Mouse (Mus musculus): ENCODE measurements around the gene Fam170b. TPM values are rescaled to one million over a fixed set of nuclear protein-coding genes. Genes with fewer than 3 reads are reported as not detected.

Fam170b gene
- not detected in 2 replicates for total RNA-seq (2015; ENCODE audit: low replicate concordance)
- not detected in 2 replicates for total RNA-seq (2017; ENCODE audit: low replicate concordance)

- ATAC-seq (replicated peaks; ENCODE audit: low FRiP score, poor library complexity, severe bottlenecking), result no peak
These were observed at the start of gene Fam170b for GRCm38 (mm10) chr14:32833847-32834246. Gene Fam170b, plus strand, starts transcription at chr14:32833962.

GRCm38 (mm10) chr14:32784130-32784747, 49.5 kb upstream of the Fam170b start:
- ATAC-seq (replicated peaks; ENCODE audit: low FRiP score, poor library complexity, severe bottlenecking), result no peak

GRCm38 (mm10) chr14:32784748-32785134, 49.0 kb upstream of the Fam170b start:
- no peak for ATAC-seq (replicated peaks; ENCODE audit: low FRiP score, poor library complexity, severe bottlenecking)

GRCm38 (mm10) chr14:32785556-32786130, 48.1 kb upstream of the Fam170b start, which contains the start of gene Tmem273:
Gene Tmem273, plus strand, starts transcription at chr14:32785963.
- no peak for ATAC-seq (replicated peaks; ENCODE audit: low FRiP score, poor library complexity, severe bottlenecking)

- no peak for ATAC-seq (replicated peaks; ENCODE audit: low FRiP score, poor library complexity, severe bottlenecking)
These were observed 46.1 kb upstream of the Fam170b start for GRCm38 (mm10) chr14:32787691-32788090.

GRCm38 (mm10) chr14:32796375-32796774, 37.4 kb upstream of the Fam170b start:
- no peak for ATAC-seq (replicated peaks; ENCODE audit: low FRiP score, poor library complexity, severe bottlenecking)

- ATAC-seq (replicated peaks; ENCODE audit: low FRiP score, poor library complexity, severe bottlenecking), result no peak
These were observed 36.0 kb upstream of the Fam170b start for GRCm38 (mm10) chr14:32797803-32798202.

- no peak for ATAC-seq (replicated peaks; ENCODE audit: low FRiP score, poor library complexity, severe bottlenecking)
These were observed 35.4 kb upstream of the Fam170b start for GRCm38 (mm10) chr14:32798355-32798754.

- ATAC-seq (replicated peaks; ENCODE audit: low FRiP score, poor library complexity, severe bottlenecking), result no peak
These were observed 33.7 kb upstream of the Fam170b start for GRCm38 (mm10) chr14:32800048-32800447.

- no peak for ATAC-seq (replicated peaks; ENCODE audit: low FRiP score, poor library complexity, severe bottlenecking)
These were observed 32.6 kb upstream of the Fam170b start for GRCm38 (mm10) chr14:32801016-32801661.

- ATAC-seq (replicated peaks; ENCODE audit: low FRiP score, poor library complexity, severe bottlenecking), result no peak
These were observed 32.1 kb upstream of the Fam170b start for GRCm38 (mm10) chr14:32801662-32802024.

- ATAC-seq (replicated peaks; ENCODE audit: low FRiP score, poor library complexity, severe bottlenecking), result no peak
These were observed 23.7 kb upstream of the Fam170b start for GRCm38 (mm10) chr14:32810111-32810510.

- ATAC-seq (replicated peaks; ENCODE audit: low FRiP score, poor library complexity, severe bottlenecking), result no peak
These were observed 21.3 kb upstream of the Fam170b start for GRCm38 (mm10) chr14:32812429-32812828.

- ATAC-seq (replicated peaks; ENCODE audit: low FRiP score, poor library complexity, severe bottlenecking), result no peak
These were observed 18.8 kb upstream of the Fam170b start for GRCm38 (mm10) chr14:32814961-32815360.

- no peak for ATAC-seq (replicated peaks; ENCODE audit: low FRiP score, poor library complexity, severe bottlenecking)
These were observed 17.2 kb upstream of the Fam170b start for GRCm38 (mm10) chr14:32816533-32816932.

- no peak for ATAC-seq (replicated peaks; ENCODE audit: low FRiP score, poor library complexity, severe bottlenecking)
These were observed 16.5 kb upstream of the Fam170b start for GRCm38 (mm10) chr14:32817258-32817657.

GRCm38 (mm10) chr14:32819297-32819696, 14.5 kb upstream of the Fam170b start:
- ATAC-seq (replicated peaks; ENCODE audit: low FRiP score, poor library complexity, severe bottlenecking), result no peak

- no peak for ATAC-seq (replicated peaks; ENCODE audit: low FRiP score, poor library complexity, severe bottlenecking)
These were observed 10.9 kb upstream of the Fam170b start for GRCm38 (mm10) chr14:32822812-32823211.

GRCm38 (mm10) chr14:32823861-32824260, 9.9 kb upstream of the Fam170b start:
- ATAC-seq (replicated peaks; ENCODE audit: low FRiP score, poor library complexity, severe bottlenecking), result no peak

GRCm38 (mm10) chr14:32824267-32825150, 9.3 kb upstream of the Fam170b start:
- ATAC-seq (replicated peaks; ENCODE audit: low FRiP score, poor library complexity, severe bottlenecking), result no peak
